Mouse (Mus musculus) G1E (cell line): ENCODE data around the gene Gm48551. TPM values are rescaled to one million over a fixed set of nuclear protein-coding genes. Genes with fewer than 3 reads are reported as not detected.

Experiments used
- ATAC-seq: 2 replicates; pipeline ENCODE4 v1.8.0; 2016; ENCODE audit warnings: mild to moderate bottlenecking; ENCODE audit not compliant: insufficient number of reproducible peaks, poor library complexity, low FRiP score, severe bottlenecking; ENCODE audit errors: extremely low read depth
- DNase-seq: peaks from one replicate; pipeline ENCODE4 v3.0.0; 2012; ENCODE audit warnings: low spot score
- H3K27me3 ChIP-seq: 2 replicates; pipeline ENCODE4 v1.6.1; 2012; ENCODE audit warnings: mild to moderate bottlenecking, low read length, inconsistent platforms; ENCODE audit not compliant: insufficient read depth
- H3K36me3 ChIP-seq: replicated peaks from 2 replicates; pipeline ENCODE3; 2012; ENCODE audit warnings: mild to moderate bottlenecking, inconsistent platforms
- H3K4me1 ChIP-seq: 2 replicates; pipeline ENCODE4 v1.6.1; 2012; ENCODE audit warnings: low read depth, low read length, inconsistent platforms, mixed read lengths; ENCODE audit not compliant: insufficient read depth
- H3K4me3 ChIP-seq: 2 replicates; pipeline ENCODE4 v1.5.1; 2012; ENCODE audit warnings: low read depth, mild to moderate bottlenecking, inconsistent platforms, low read length, moderate library complexity, mixed read lengths
- H3K9me3 ChIP-seq: replicated peaks from 2 replicates; pipeline ENCODE4 v1.6.1; 2012; ENCODE audit warnings: inconsistent platforms
- CTCF ChIP-seq: IDR thresholded peaks from 2 replicates; pipeline ENCODE4 v1.5.1; 2012; ENCODE audit warnings: low read depth, low read length, inconsistent platforms, mixed read lengths
- GATA1 ChIP-seq: IDR thresholded peaks from 2 replicates; pipeline ENCODE4 v1.6.1; 2012; ENCODE audit warnings: borderline replicate concordance, low read length, inconsistent platforms, mixed read lengths
- GATA2 ChIP-seq: IDR thresholded peaks from 2 replicates; pipeline ENCODE4 v1.6.1; 2012; ENCODE audit warnings: low read depth, low read length, inconsistent platforms, borderline replicate concordance
- POLR2AphosphoS5 ChIP-seq: IDR thresholded peaks from 2 replicates; pipeline ENCODE4 v1.6.1; 2012; ENCODE audit warnings: low read depth, low read length, inconsistent platforms; ENCODE audit not compliant: insufficient replicate concordance
- TAL1 ChIP-seq: conservative IDR thresholded peaks from 2 replicates; pipeline ENCODE4 v1.6.1; 2012; ENCODE audit warnings: low read depth, low read length, inconsistent platforms, mixed read lengths
- polyA plus RNA-seq: library from polyadenylated mRNA; stranded (reverse); fragments of >175 nt; gene quantifications from 2 replicates; pipeline ENCODE4 v1.2.3, GENCODE M21; 2012
- total RNA-seq, 2 experiments: library from RNA; stranded (forward) in 1 of 2; stranded (reverse) in 1 of 2; fragments of 200-1000 nt in 1 of 2; fragments of >200 nt in 1 of 2; fragmentation: Nextera tagmentation in 1 of 2; gene quantifications; 2 replicates each; pipeline ENCODE4 v1.2.3; 2014 to 2017

Gm48551 gene
- total and polyA plus RNA-seq, 3 experiments = 0.72 to 2.6 (median 1.1) TPM

DNA sequence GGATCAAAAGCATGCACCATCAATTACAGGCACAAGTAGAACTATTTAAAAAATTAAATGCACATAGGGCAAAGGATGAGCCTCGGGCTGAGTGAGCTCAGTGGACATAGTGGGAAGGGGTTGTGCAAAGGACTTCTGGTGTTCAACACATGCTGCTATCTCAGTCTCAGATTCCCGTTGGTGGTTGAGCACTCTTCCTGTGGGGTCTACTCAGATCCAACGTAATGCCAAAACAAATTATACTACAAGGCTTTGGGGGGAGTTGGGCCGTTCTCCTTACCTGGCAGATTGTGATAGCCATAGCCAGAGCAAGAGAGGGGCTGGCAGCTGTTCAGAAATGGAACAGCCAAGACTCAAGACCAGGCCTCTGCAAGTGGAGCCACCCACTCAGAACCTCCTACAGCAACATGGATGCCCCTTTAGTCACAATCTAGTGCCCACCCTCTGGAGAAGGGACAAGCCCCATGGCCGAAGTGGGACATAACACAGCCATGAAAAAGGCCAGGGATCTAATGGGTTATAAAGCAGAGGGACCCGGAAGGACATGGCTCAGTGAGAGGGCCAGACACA is 4.4 kb upstream of the Gm48551 start:
- H3K4me1 ChIP-seq = peaks cover 71% of the 10 kb centered on the region
- no peak overlapping the region for H3K4me3 ChIP-seq
- H3K36me3 ChIP-seq = peaks cover 27% of the 10 kb centered on the region

DNA sequence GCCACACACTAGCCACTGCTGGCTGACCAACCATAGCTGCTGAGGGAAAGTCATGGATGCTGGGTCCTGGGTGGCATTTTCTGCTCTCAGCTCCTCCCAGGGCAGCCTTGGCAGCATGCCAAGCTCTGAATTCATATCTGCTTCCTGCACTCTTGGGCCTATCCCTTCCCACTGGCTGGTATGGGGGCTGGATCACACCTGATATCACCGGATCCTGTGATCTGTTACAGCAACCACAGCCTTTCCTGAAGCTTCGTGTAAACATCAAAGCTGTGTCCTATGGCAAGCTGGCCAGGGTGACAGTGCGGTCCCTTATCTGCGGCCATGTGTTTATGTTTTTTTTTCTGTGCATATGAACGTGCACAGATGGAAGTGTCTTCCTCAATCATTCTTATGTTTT is 2.2 kb upstream of the Gm48551 start:
- ATAC-seq (peak; percentile 64), DNase-seq (peak; percentile 62)
- Histone ChIP-seq H3K27me3 (no peaks in the 10 kb centered on the region), H3K4me1 (peaks cover 74% of the 10 kb centered on the region), H3K9me3 (no peaks in the 10 kb centered on the region), H3K4me3 (peak overlapping the region; percentile 9; the same call in 1 of the 2 replicates), H3K36me3 (peaks cover 25% of the 10 kb centered on the region)
- TF ChIP-seq TAL1 = peak; percentile 85
- TF ChIP-seq POLR2AphosphoS5 = no peak

More for the DNA sequence above, 4.4 kb upstream of the Gm48551 start:
- ATAC-seq (no peak), DNase-seq (no peak)
- no peak for TF ChIP-seq TAL1
- no peaks in the 10 kb centered on the region for H3K27me3 ChIP-seq
- H3K9me3 ChIP-seq = no peaks in the 10 kb centered on the region

DNA sequence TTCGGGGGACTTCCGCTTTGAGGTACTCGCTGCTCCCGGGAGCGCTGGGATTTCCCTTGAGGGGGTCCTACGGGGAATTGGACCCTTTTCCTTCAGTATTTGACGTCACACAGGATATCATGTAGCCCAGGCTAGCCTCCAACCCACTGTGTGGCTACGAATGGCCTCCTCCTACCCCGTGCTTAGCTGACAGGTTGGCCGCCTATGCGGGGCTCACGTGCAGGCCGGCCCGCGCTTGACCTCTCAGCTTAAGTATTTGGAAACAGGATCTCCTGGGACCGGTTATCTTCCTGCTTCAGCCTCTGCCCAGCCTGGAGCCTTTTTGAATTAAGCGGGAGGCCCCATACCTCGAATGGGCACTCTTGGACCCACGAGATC is 328 bp downstream of the Gm48551 start:
- H3K4me1 ChIP-seq = peaks cover 80% of the 10 kb centered on the region
- no peak for TF ChIP-seq CTCF
- no peak for TF ChIP-seq POLR2AphosphoS5
- TF ChIP-seq GATA1 = no peak
- no peak for TF ChIP-seq TAL1
- no peak for TF ChIP-seq GATA2

DNA sequence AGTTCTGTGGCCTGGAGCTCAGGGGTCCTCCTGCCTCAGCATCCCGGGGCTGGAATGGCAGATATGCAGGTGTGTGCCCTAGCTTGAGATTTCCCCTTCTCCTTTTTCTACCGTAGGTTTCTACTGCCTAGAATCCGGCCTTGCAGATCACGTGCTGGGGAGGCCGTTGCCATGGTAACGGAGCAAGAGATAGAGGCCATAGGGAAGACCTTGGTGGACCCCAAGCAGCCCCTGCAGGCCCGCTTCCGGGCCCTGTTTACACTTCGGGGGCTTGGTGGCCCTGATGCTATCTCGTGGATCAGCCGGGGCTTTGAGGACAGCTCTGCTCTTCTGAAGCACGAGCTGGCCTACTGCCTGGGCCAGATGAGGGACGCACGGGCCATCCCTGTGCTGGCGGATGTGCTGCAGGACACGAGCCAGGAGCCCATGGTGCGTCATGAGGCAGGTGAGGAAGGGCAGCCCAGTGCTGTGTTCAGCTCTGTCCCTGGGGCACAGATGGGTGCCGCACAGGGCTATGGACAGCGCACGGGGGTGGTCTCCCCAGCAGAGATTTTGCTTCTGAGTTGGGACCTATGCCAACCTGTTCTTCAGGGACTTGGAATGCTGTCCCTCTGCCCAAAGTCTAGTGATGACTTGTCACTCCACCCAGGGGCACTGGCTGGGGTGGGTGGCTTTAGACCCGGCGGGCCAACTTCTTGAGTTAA is 1.5 kb downstream of the Gm48551 start:
- Histone ChIP-seq H3K4me3 (peak overlapping the region; percentile 97), H3K36me3 (peaks cover 56% of the 10 kb centered on the region), H3K4me1 (peaks cover 71% of the 10 kb centered on the region), H3K9me3 (no peaks in the 10 kb centered on the region), H3K27me3 (no peaks in the 10 kb centered on the region)
- DNase-seq (no peak), ATAC-seq (no peak)
- no peak for TF ChIP-seq TAL1
- TF ChIP-seq GATA2 = no peak
- no peak for TF ChIP-seq POLR2AphosphoS5
- TF ChIP-seq CTCF = no peak
- no peak for TF ChIP-seq GATA1

More for the DNA sequence above, 328 bp downstream of the Gm48551 start:
- peaks cover 44% of the 10 kb centered on the region for H3K36me3 ChIP-seq
- DNase-seq (no peak), ATAC-seq (no peak)
- H3K9me3 ChIP-seq = no peaks in the 10 kb centered on the region
- H3K27me3 ChIP-seq = no peaks in the 10 kb centered on the region
- H3K4me3 ChIP-seq = peak overlapping the region; percentile 97

DNA sequence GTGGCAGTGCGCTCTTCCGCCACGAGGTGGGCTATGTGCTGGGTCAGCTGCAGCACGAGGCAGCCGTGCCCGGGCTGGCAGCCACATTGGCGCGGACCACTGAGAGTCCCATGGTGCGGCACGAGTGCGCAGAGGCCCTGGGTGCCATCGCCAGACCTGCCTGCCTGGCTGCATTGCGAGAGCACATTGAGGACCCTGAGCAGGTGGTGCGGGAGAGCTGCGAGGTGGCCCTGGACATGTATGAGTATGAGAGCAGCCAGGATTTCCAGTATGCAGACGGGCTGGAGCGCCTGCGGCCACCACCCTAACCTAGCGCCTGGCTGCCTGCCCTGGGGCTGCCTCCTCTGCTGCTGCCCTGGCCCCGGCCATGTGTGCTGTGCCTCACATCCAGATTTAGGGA is 3.5 kb downstream of the Gm48551 start:
- H3K36me3 ChIP-seq = peaks cover 75% of the 10 kb centered on the region
- H3K9me3 ChIP-seq = no peaks in the 10 kb centered on the region
- DNase-seq (no peak), ATAC-seq (no peak)
- TF ChIP-seq CTCF (no peak), POLR2AphosphoS5 (no peak), GATA1 (no peak), GATA2 (no peak), TAL1 (no peak)
- peaks cover 59% of the 10 kb centered on the region for H3K4me1 ChIP-seq
- H3K4me3 ChIP-seq = peak overlapping the region; percentile 11; the same call in 1 of the 2 replicates
- H3K27me3 ChIP-seq = no peaks in the 10 kb centered on the region

DNA sequence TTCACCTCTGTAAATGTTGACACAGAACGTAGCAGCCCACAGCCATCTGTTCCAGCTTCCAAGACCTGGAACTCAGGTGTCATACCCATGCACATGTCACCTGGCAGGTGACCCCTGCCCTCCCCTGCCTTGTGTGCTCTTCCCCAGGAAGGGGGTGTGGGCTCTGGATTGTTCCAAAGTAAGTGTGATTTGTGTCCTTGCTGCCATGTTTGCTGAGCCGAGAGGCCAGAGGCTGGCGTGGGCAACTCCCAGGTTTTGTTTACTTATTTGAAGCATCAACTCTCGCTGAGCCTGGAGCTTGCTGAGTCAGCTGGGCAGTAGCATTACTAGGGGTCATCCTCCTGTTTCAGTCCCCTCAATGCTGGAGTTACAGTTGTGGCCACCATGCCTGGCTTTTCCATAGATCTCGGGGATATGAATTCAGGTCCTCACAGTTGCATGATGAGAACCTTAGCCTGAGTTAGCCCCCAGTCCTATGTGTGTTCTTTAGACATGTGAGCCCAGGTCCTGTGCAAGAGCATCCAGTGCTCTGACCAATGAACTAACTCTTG is 4.3 kb downstream of the Gm48551 start, which contains the start of gene Gm48552:
Gene Gm48552, plus strand, starts transcription at position 501 of the 551 bp plus-strand sequence.
- no peak for DNase-seq
- Histone ChIP-seq H3K27me3 (no peaks in the 10 kb centered on the region), H3K9me3 (no peaks in the 10 kb centered on the region), H3K4me1 (peaks cover 63% of the 10 kb centered on the region), H3K4me3 (no peak within 1 kb of the TSS), H3K36me3 (peaks cover 75% of the 10 kb centered on the region)
- TF ChIP-seq CTCF = no peak
- no peak for TF ChIP-seq POLR2AphosphoS5
- TF ChIP-seq GATA1 = no peak
- no peak for TF ChIP-seq TAL1
- TF ChIP-seq GATA2 = no peak
- ATAC-seq = no peak

DNA sequence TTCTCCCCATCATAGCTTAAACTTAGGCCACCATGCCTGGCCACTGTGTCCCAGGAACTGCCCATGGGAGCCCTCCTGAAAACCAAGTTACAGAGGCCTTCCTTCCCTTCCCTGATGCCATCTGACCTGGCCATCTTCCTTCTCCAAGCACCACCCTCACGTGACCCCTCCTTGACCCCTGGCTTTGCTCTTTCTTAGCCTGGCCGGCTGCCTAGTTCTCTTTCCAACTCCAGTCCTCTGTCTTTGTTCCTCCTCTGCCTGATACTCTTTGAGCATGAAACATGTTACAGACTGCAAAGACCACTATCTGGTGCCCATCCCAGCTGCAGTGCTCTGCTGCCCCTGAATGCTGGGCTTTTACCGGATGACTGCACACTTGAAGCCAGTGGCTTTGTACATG is 5.1 kb downstream of the Gm48551 start:
- Histone ChIP-seq H3K4me1 (peaks cover 70% of the 10 kb centered on the region), H3K27me3 (peaks cover 2% of the 10 kb centered on the region; the same call in 1 of the 2 replicates), H3K36me3 (peaks cover 75% of the 10 kb centered on the region), H3K4me3 (no peak overlapping the region), H3K9me3 (no peaks in the 10 kb centered on the region)
- TF ChIP-seq GATA1 (no peak), POLR2AphosphoS5 (no peak), GATA2 (no peak), TAL1 (no peak), CTCF (no peak)
- ATAC-seq (no peak), DNase-seq (no peak)
